Mouse (Mus musculus) C2C12 (cell line): Measurements from ENCODE around the gene Hltf. TPM values are rescaled to one million over a fixed set of nuclear protein-coding genes. Genes with fewer than 3 reads are reported as not detected.

Source experiments
- H3K27me3 ChIP-seq: one replicate; pipeline ENCODE4 v1.6.1; 2011; ENCODE audit not compliant: control insufficient read depth, insufficient read depth, insufficient read length
- H3K36me3 ChIP-seq: one replicate; pipeline ENCODE4 v1.6.1; 2011; ENCODE audit not compliant: control insufficient read depth, insufficient read depth
- H3K4me3 ChIP-seq: one replicate; pipeline ENCODE4 v1.5.1; 2011; ENCODE audit warnings: mild to moderate bottlenecking, control low read depth; ENCODE audit not compliant: poor library complexity, insufficient read depth, severe bottlenecking
- H3K79me2 ChIP-seq: one replicate; pipeline ENCODE4 v1.6.1; 2011; ENCODE audit not compliant: control insufficient read depth, insufficient read depth
- H3K79me3 ChIP-seq: one replicate; pipeline ENCODE4 v1.6.1; 2011; ENCODE audit warnings: low read depth, control low read depth
- H3ac ChIP-seq: one replicate; pipeline ENCODE3; 2011; ENCODE audit warnings: low read depth; ENCODE audit not compliant: control insufficient read depth, insufficient read length
- CEBPB ChIP-seq: IDR thresholded peaks from one replicate; pipeline ENCODE4 v1.6.1; 2011; ENCODE audit warnings: low read depth, mild to moderate bottlenecking, control low read depth, moderate library complexity
- CTCF ChIP-seq: IDR thresholded peaks from one replicate; pipeline ENCODE4 v1.5.1; 2011; ENCODE audit not compliant: control insufficient read depth, insufficient read depth, insufficient read length
- FOSL1 ChIP-seq: IDR thresholded peaks from one replicate; pipeline ENCODE4 v1.8.0; 2011; ENCODE audit warnings: mild to moderate bottlenecking, low read length; ENCODE audit not compliant: poor library complexity, insufficient read depth, severe bottlenecking
- MAX ChIP-seq: IDR thresholded peaks from one replicate; pipeline ENCODE4 v1.6.1; 2011; ENCODE audit warnings: mild to moderate bottlenecking, control low read depth
- MYOD1 ChIP-seq: IDR thresholded peaks from one replicate; pipeline ENCODE4 v1.6.1; 2011; ENCODE audit warnings: low read depth; ENCODE audit not compliant: control insufficient read depth, insufficient read length
- MYOG ChIP-seq: IDR thresholded peaks from one replicate; pipeline ENCODE4 v1.6.1; 2011; ENCODE audit not compliant: control insufficient read depth, insufficient read length; ENCODE audit errors: extremely low read depth
- USF1 ChIP-seq: IDR thresholded peaks from one replicate; pipeline ENCODE4 v1.6.1; 2011; ENCODE audit warnings: low read depth, mild to moderate bottlenecking, control low read depth, moderate library complexity
- polyA plus RNA-seq: library from polyadenylated mRNA; unstranded; fragments of >200 nt; fragmentation: generic; extraction: Trizol; gene quantifications from one replicate; pipeline ENCODE4 v1.2.1, GENCODE M21; 2012; ENCODE audit warnings: missing spikeins

Hltf gene
- polyA plus RNA-seq, 1 experiment: 1.9 TPM

GRCm38 (mm10) chr3:20127047-20127595 is 69.5 kb downstream of the Hltf start:
- TF ChIP-seq FOSL1 (no peak), USF1 (no peak), CEBPB (no peak), MAX (no peak), MYOD1 (no peak)
- H3K79me2 ChIP-seq: no peaks in the 10 kb centered on the region
- H3ac ChIP-seq: no peak overlapping the region
- H3K4me3 ChIP-seq: no peak overlapping the region
- peaks cover 4% of the 10 kb centered on the region for H3K36me3 ChIP-seq
- no peaks in the 10 kb centered on the region for H3K27me3 ChIP-seq
- H3K79me3 ChIP-seq: no peaks in the 10 kb centered on the region

- peaks cover 3% of the 10 kb centered on the region for H3K36me3 ChIP-seq
- no peak overlapping the region for H3K4me3 ChIP-seq
- H3K79me3 ChIP-seq: no peaks in the 10 kb centered on the region
- TF ChIP-seq MYOD1 (no peak), MYOG (no peak), FOSL1 (no peak), MAX (no peak), USF1 (no peak), CEBPB (no peak), CTCF (no peak)
- H3ac ChIP-seq: no peak overlapping the region
- no peaks in the 10 kb centered on the region for H3K27me3 ChIP-seq
- no peaks in the 10 kb centered on the region for H3K79me2 ChIP-seq
These were observed 71.9 kb downstream of the Hltf start for GRCm38 (mm10) chr3:20129491-20129890.

GRCm38 (mm10) chr3:20130456-20131349 is 73.1 kb downstream of the Hltf start:
- TF ChIP-seq CTCF (no peak), CEBPB (no peak)
- no peaks in the 10 kb centered on the region for H3K27me3 ChIP-seq
- no peaks in the 10 kb centered on the region for H3K79me3 ChIP-seq
- H3K36me3 ChIP-seq: no peaks in the 10 kb centered on the region
- H3K4me3 ChIP-seq: no peak overlapping the region
- H3K79me2 ChIP-seq: no peaks in the 10 kb centered on the region
- no peak overlapping the region for H3ac ChIP-seq

- no peak for TF ChIP-seq USF1
- TF ChIP-seq CTCF: no peak
- TF ChIP-seq CEBPB: no peak
- no peak for TF ChIP-seq MAX
- TF ChIP-seq MYOD1: no peak
- no peak for TF ChIP-seq FOSL1
- no peak for TF ChIP-seq MYOG
- Histone ChIP-seq H3K79me2 (no peaks in the 10 kb centered on the region), H3K4me3 (no peak overlapping the region), H3K27me3 (no peaks in the 10 kb centered on the region), H3K79me3 (no peaks in the 10 kb centered on the region), H3ac (no peak overlapping the region), H3K36me3 (no peaks in the 10 kb centered on the region)
These were observed 73.7 kb downstream of the Hltf start for GRCm38 (mm10) chr3:20131350-20131720.

- Histone ChIP-seq H3K4me3 (no peak overlapping the region), H3K79me2 (no peaks in the 10 kb centered on the region), H3K36me3 (peaks cover 3% of the 10 kb centered on the region), H3K79me3 (no peaks in the 10 kb centered on the region), H3K27me3 (no peaks in the 10 kb centered on the region), H3ac (no peak overlapping the region)
- TF ChIP-seq MYOG (no peak), USF1 (no peak), MAX (no peak), CTCF (no peak), FOSL1 (no peak), CEBPB (no peak)
These were observed 75.1 kb downstream of the Hltf start for GRCm38 (mm10) chr3:20132731-20133130.

GRCm38 (mm10) chr3:20133745-20134144 is 76.1 kb downstream of the Hltf start:
- Histone ChIP-seq H3K79me2 (no peaks in the 10 kb centered on the region), H3K4me3 (no peak overlapping the region), H3K36me3 (peaks cover 4% of the 10 kb centered on the region), H3K27me3 (no peaks in the 10 kb centered on the region), H3K79me3 (no peaks in the 10 kb centered on the region), H3ac (no peak overlapping the region)
- TF ChIP-seq MYOD1: no peak
- TF ChIP-seq FOSL1: no peak
- no peak for TF ChIP-seq MYOG
- TF ChIP-seq USF1: no peak
- TF ChIP-seq MAX: no peak
- TF ChIP-seq CEBPB: no peak
- no peak for TF ChIP-seq CTCF
